Mouse (Mus musculus) spleen, postnatal 14 days (tissue): ENCODE results near the gene Dolk.

Experiments used
- DNase-seq, 2 experiments: peaks; one replicate each; pipeline ENCODE4 v3.0.0; 2021 to 2022; ENCODE audit warnings: low spot score in 2 of 2

Dolk gene

GRCm38 (mm10) chr2:30250166-30251128 lies 35.7 kb downstream of the Dolk start:
- DNase-seq, result no peak

- DNase-seq, result no peak
Observed at GRCm38 (mm10) chr2:30249182-30249581, 37.0 kb downstream of the Dolk start.

GRCm38 (mm10) chr2:30247681-30248080 lies 38.5 kb downstream of the Dolk start:
- no peak for DNase-seq

GRCm38 (mm10) chr2:30247036-30247435 lies 39.1 kb downstream of the Dolk start:
- DNase-seq, result no peak

GRCm38 (mm10) chr2:30244595-30245178 lies 41.4 kb downstream of the Dolk start:
- DNase-seq, result no peak

GRCm38 (mm10) chr2:30243391-30243790 lies 42.7 kb downstream of the Dolk start:
- DNase-seq, result no peak

GRCm38 (mm10) chr2:30242509-30242908 lies 43.6 kb downstream of the Dolk start:
- DNase-seq, result no peak

GRCm38 (mm10) chr2:30240267-30240666 lies 45.9 kb downstream of the Dolk start, which contains the start of gene Gm28035:
TSS of gene Gm28035 (plus strand) at chr2:30240567.
- no peak for DNase-seq

- peak in 1 of 2 experiments; percentile 28 for DNase-seq
Observed at GRCm38 (mm10) chr2:30239777-30240176, 46.4 kb downstream of the Dolk start.

- DNase-seq, result no peak
Observed at GRCm38 (mm10) chr2:30238906-30239465, 47.1 kb downstream of the Dolk start.

GRCm38 (mm10) chr2:30237881-30238280 lies 48.3 kb downstream of the Dolk start:
- DNase-seq, result peak; percentile 50 to 57

- DNase-seq, result peak; percentile 99 to 100
Observed at GRCm38 (mm10) chr2:30237199-30237880, 48.8 kb downstream of the Dolk start, which contains the start of gene Lrrc8a. TSS of gene Lrrc8a (plus strand) at chr2:30237715.

- DNase-seq, result no peak
Observed at GRCm38 (mm10) chr2:30236426-30237198, 49.5 kb downstream of the Dolk start.

GRCm38 (mm10) chr2:30235593-30235992 lies 50.5 kb downstream of the Dolk start:
- DNase-seq, result no peak
